Mouse (Mus musculus): Measurements from ENCODE around the gene Olfr747. TPM values are rescaled to one million over a fixed set of nuclear protein-coding genes. Genes with fewer than 3 reads are reported as not detected.
"Not testable (repeated sequence)": the region's sequence is repeated elsewhere in the genome, so short reads cannot be mapped to it uniquely, and the experiment has no call there.

Olfr747 gene
- total RNA-seq (2021), result not detected
- long read RNA-seq, result 0 reads

DNA sequence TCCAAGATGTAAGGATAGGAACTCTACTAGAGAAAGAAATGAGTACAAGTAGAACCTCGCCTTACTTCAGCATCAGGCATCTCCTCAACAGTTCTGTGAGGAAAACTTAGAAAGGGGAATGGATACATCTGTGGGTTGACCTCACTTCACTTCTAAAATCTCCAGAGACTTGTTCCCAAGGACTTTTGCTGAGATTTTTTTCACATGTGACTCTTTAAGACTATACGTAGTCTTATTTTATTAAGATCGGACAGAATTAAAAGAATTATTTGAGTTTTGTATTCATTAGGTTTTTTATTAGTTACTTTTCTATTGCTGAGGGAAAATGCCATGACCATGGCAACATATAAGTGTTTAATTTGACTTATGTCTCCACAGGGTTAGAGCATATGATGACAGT is at the start of gene Olfr747:
Gene Olfr747, minus strand, starts transcription at position 101 of the 400 bp plus-strand sequence.
- no peak for DNase-seq (ENCODE audit: low spot score in 2 of 2)

- no peak for DNase-seq (ENCODE audit: low spot score in 2 of 2)
These were observed 48.6 kb upstream of the Olfr747 start for GRCm38 (mm10) chr14:50741584-50741983.

DNA sequence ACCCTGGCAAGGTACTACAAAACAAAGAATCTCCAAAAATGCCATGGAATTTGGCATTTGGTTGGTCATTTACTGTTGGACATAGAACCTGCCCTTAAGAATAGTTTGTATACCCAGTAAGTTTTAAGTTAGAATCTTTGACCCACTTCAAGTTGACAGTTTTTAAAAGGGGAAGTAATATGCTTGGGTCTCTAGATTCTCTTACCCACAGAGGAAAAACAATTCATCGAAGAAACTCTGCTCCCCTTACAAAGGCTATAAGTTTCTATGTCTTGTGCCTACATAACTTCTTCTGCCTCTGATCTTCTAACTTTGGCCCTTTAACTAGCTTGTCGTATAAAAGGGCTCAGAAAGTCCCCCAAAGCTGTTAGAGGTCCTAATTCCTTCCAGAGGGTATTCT is 47.3 kb upstream of the Olfr747 start:
- DNase-seq (ENCODE audit: low spot score in 2 of 2), result no peak

DNA sequence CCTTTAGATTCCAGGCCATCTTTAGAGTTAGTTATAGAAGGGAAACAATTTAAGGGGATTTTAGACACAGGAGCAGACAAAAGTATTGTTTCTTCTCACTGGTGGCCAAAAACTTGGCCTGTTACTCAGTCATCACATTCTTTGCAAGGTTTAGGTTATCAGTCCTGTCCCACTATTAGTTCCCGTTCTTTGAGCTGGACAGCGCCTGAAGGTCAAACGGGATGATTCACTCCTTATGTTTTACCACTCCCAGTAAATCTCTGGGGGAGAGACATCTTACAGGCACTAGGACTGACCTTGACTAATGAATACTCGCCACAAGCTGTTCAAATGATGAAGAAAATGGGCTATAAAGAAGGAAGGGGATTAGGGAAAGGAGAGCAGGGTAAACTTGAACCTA is 29.4 kb upstream of the Olfr747 start:
- not testable (repeated sequence) for DNase-seq (ENCODE audit: low spot score in 2 of 2)

DNA sequence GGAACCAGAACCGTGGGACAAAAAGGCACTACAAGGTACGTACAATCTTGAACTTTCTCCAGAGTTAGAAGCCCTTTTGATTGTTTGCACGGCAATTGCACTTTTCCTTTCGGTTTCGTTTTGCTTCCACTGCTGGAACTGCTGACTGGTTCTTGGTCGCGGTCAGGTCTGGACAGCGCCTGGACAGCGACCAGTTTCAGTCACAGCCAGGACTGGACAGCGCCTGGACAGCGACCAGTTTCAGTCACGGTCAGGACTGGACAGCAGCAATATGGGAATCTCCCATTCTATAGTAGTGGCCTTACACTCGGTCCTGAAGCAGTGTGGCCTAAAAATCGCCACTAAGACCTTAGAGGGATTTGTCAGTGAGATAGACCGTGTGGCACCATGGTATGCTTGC is 26.9 kb upstream of the Olfr747 start:
- DNase-seq (ENCODE audit: low spot score in 2 of 2), result not testable (repeated sequence)

GRCm38 (mm10) chr14:50707073-50707472 is 14.1 kb upstream of the Olfr747 start, which contains the start of gene Olfr748:
Olfr748 (plus strand) TSS chr14:50707373.
- DNase-seq (ENCODE audit: low spot score in 2 of 2), result no peak

DNA sequence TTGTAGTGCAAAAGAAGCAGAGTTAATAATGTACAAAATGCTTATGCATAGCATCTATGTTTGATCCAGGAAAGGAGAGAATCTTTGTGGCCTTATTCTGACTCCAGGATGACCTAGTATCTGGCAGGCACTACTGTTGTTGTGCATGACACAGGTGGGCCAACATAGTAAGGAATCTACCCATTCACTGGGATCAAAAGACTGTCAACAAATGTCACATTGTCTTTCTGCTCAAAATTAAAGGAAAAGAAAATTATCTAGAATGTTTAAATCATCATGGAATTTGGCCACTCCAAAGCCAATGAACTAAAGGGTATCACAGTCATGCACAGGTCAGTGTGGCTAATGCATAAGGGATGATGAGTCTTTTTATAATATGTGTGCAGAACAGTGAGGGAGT is 46.2 kb downstream of the Olfr747 start, which contains the start of gene Olfr746:
Gene Olfr746, plus strand, starts transcription at position 301 of the 400 bp plus-strand sequence.
- no peak for DNase-seq (ENCODE audit: low spot score in 2 of 2)

GRCm38 (mm10) chr14:50639088-50639487 is 53.9 kb downstream of the Olfr747 start, which contains the start of gene Olfr745:
Olfr745 (plus strand) TSS chr14:50639388.
- no peak for DNase-seq (ENCODE audit: low spot score in 2 of 2)

Other genes with a start within 250 kb of the Olfr747 start
- gene Olfr740, start 247.7 kb downstream of the Olfr747 start, total RNA-seq (2021), result not detected
- gene Olfr741, start 220.5 kb downstream of the Olfr747 start, total RNA-seq (2021), result not detected
- not detected for gene Olfr742, start 189.6 kb downstream of the Olfr747 start, total RNA-seq (2021)
- gene Olfr743, start 171.4 kb downstream of the Olfr747 start, total RNA-seq (2021), result not detected
- gene Olfr744, start 78.3 kb downstream of the Olfr747 start, total RNA-seq (2021), result not detected
- gene Olfr745, start 53.8 kb downstream of the Olfr747 start, total RNA-seq (2021), result not detected
- not detected for gene Olfr746, start 46.1 kb downstream of the Olfr747 start, total RNA-seq (2021)
- gene Olfr748, start 14.2 kb upstream of the Olfr747 start, total RNA-seq (2021), result not detected
- not detected for gene Olfr749, start 51.9 kb upstream of the Olfr747 start, total RNA-seq (2021)
- 10 to 100 TPM; 77.0 to 83.5 TPM for gene Ttc5, start 92.3 kb upstream of the Olfr747 start, total RNA-seq (2021)
- not detected for gene Ccnb1ip1, start 114.5 kb upstream of the Olfr747 start, total RNA-seq (2021)
- gene Parp2, start 114.6 kb upstream of the Olfr747 start, total RNA-seq (2021), result 10 to 100 TPM; 23.7 to 41.6 TPM
- 1 to 10 TPM; 4.4 to 4.8 TPM for gene Tep1, start 177.4 kb upstream of the Olfr747 start, total RNA-seq (2021)
- 1 to 10 TPM; 1.8 to 2.3 TPM for gene Klhl33, start 204.3 kb upstream of the Olfr747 start, total RNA-seq (2021)
- gene Osgep, start 231.7 kb upstream of the Olfr747 start, total RNA-seq (2021), result 10 to 100 TPM; 33.9 to 40.2 TPM
- 10 to 100 TPM; 71.7 to 78.2 TPM for gene Apex1, start 231.8 kb upstream of the Olfr747 start, total RNA-seq (2021)
- 10 to 100 TPM; 72.7 to 85.3 TPM for gene Pip4p1, start 237.7 kb upstream of the Olfr747 start, total RNA-seq (2021)
- gene Pnp, start 237.9 kb upstream of the Olfr747 start, total RNA-seq (2021), result 10 to 100 TPM; 17.1 to 21.5 TPM